Mouse (Mus musculus) A20 (cell line): ENCODE results near the gene Mamdc2.

Experiments used
- DNase-seq: peaks from one replicate; pipeline ENCODE4 v3.0.0-alpha.2; 2011; ENCODE audit warnings: low read depth, low spot score

The Mamdc2 gene

GRCm38 (mm10) chr19:23360536-23360935, 87.7 kb downstream of the Mamdc2 start:
- DNase-seq = no peak

DNA sequence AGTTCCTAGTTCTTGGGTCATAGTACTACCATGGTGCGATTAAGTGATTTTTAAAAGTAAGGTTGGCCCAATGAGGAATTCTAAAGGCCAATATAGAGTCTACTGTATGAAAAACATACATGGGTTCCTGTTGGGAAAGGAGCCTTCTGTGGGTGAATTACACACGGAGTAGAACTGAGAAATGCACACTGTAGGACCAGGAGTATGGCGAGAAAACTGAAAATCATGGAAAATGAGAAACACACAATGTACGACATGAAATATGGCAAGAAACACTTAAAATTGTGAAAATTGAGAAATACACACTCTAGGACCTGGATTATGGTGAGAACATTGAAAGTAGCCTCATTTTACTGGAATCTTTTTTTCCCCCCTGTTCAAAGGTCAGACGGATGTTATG, 91.0 kb downstream of the Mamdc2 start:
- no peak for DNase-seq

- DNase-seq = no peak
Observed at GRCm38 (mm10) chr19:23354738-23355137, 93.5 kb downstream of the Mamdc2 start.

GRCm38 (mm10) chr19:23353881-23354401, 94.3 kb downstream of the Mamdc2 start:
- DNase-seq = no peak

GRCm38 (mm10) chr19:23353161-23353560, 95.1 kb downstream of the Mamdc2 start:
- no peak for DNase-seq

GRCm38 (mm10) chr19:23351808-23352491, 96.3 kb downstream of the Mamdc2 start:
- DNase-seq = no peak

- DNase-seq = no peak
Observed at GRCm38 (mm10) chr19:23349930-23350329, 98.3 kb downstream of the Mamdc2 start.

GRCm38 (mm10) chr19:23342782-23343181, 105.5 kb downstream of the Mamdc2 start:
- no peak for DNase-seq

- DNase-seq = no peak
Observed at GRCm38 (mm10) chr19:23332883-23333282, 115.4 kb downstream of the Mamdc2 start.

GRCm38 (mm10) chr19:23330842-23331241, 117.4 kb downstream of the Mamdc2 start:
- no peak for DNase-seq

DNA sequence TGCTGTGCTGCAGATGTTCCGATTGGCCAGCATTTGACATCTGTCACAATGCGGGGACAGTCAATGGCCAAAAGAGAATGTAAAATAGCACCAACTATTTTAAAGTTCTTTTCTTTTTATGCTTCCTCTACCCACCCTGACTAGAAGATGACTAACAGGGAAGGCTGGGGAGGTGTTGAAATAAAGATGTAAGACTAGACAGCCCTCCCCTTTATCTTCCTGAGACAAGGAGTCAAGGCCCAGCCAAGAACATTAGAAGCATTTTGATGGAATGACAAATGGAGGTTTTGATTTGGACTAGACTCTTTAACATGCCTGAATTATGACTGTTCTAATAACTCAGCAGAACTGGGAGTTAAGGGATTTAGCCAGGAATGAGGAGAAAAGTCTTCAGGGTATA, 118.9 kb downstream of the Mamdc2 start:
- no peak for DNase-seq

- no peak for DNase-seq
Observed at GRCm38 (mm10) chr19:23327056-23327640, 121.1 kb downstream of the Mamdc2 start.

GRCm38 (mm10) chr19:23323107-23323506, 125.1 kb downstream of the Mamdc2 start:
- peak; percentile 21 for DNase-seq

GRCm38 (mm10) chr19:23317989-23318358, 130.3 kb downstream of the Mamdc2 start:
- DNase-seq = no peak

- DNase-seq = no peak
Observed at GRCm38 (mm10) chr19:23317295-23317988, 130.8 kb downstream of the Mamdc2 start.

GRCm38 (mm10) chr19:23316851-23317250, 131.4 kb downstream of the Mamdc2 start:
- DNase-seq = no peak

GRCm38 (mm10) chr19:23309979-23310378, 138.3 kb downstream of the Mamdc2 start:
- DNase-seq = peak; percentile 28

GRCm38 (mm10) chr19:23306671-23307070, 141.6 kb downstream of the Mamdc2 start:
- no peak for DNase-seq

- no peak for DNase-seq
Observed at GRCm38 (mm10) chr19:23299987-23300386, 148.3 kb downstream of the Mamdc2 start.

- no peak for DNase-seq
Observed at GRCm38 (mm10) chr19:23298917-23299316, 149.3 kb downstream of the Mamdc2 start.

DNA sequence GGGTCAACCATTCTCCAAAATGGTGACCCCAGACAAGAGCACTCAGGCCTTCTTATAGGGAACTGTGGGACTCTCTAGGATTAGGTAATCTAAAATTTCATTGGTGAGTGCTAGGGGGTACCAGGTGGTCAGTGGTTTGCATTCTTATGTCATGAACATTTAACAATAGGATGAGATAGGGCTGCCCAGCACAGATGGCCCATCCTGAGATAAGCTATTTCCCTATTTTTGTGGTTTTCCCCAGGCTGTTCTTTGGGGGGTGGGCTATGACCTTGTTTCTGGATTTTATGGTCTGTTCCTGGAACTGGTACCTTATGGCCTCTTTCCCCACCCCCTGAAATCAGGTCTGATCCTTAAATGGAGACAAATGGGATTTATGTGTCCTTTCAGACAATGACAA, 151.1 kb downstream of the Mamdc2 start:
- no peak for DNase-seq

DNA sequence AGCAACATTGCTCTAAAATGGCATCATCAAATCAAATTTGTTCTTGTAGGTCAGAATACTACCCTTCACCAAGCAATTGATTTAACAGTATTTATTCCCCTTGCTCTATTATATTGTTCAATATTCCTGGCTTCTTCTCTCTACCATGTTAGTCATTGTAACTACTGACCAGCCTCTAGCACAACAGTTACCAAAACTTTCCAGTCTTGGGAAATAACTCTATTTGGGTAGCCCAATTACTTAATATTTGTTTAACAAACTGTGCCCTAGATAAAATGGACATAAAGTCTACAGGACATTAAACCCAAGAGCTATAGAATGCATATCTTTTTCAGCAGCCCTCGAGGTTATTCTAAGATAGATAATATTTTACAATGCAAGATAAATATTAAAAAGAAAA, 159.0 kb downstream of the Mamdc2 start:
- no peak for DNase-seq
